Mouse (Mus musculus): ENCODE results near the gene Lrrc47.

- TF ChIP-seq CTCF (IDR thresholded peaks at IDR 0.05; ENCODE audit: borderline replicate concordance, extremely low read depth, insufficient read depth, insufficient read length) (no peak), POLR2A (IDR thresholded peaks at IDR 0.05; ENCODE audit: borderline replicate concordance, extremely low read depth, insufficient read depth, insufficient read length, poor library complexity, severe bottlenecking) (no peak)
These were observed 46.2 kb downstream of the Lrrc47 start for GRCm38 (mm10) chr4:154057696-154058095.

Measured in brain, embryonic 14.5 days (tissue).